Mouse (Mus musculus): Measurements from ENCODE around the gene Kcna10.

DNA sequence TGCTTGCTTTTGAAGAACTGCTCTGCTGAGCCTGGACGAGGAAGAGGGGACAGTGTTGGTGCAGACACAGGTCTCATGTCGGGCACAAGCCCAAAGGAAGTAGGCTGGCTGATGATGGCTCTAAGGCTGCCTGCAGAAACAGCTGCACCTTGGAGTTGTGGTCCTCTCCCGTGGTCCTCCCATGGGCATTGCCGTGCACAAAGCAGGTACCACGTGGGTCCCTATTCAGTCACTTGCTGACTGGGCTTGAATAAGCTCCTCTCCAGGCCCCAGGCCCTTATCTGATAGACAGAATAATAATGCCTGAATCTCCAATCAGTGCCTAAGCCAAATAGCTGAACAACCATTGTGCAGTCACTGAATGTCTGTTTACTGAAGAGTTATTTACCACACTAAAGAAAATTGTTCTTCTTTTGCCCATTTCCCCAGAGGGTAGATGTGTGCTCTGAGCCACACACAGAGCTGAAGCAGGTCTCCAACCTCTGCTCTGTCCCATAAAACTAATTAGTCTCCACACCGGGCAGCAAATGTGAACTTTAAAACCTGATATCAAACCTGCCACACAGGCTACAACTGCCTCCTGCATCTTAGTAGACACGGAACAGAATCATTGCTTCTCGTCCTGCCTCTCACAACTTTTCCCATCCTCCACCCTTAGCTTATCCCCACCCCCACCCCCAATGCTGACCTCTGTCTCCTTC, 33.7 kb downstream of the Kcna10 start:
- no peak for TF ChIP-seq CTCF (IDR thresholded peaks at IDR 0.05; ENCODE audit: control insufficient read depth, insufficient read depth, insufficient read length)
- no peak for TF ChIP-seq MYOG (IDR thresholded peaks at IDR 0.05; ENCODE audit: control insufficient read depth, extremely low read depth, insufficient read length)
- no peak for TF ChIP-seq USF1 (IDR thresholded peaks at IDR 0.05; ENCODE audit: low read depth)
